Mouse (Mus musculus) frontal cortex, postnatal 25 days (tissue): Measurements from ENCODE around the gene Nrros.
"Not testable (repeated sequence)": the region's sequence is repeated elsewhere in the genome, so short reads cannot be mapped to it uniquely, and the experiment has no call there.

Experiments
- DNase-seq, 2 experiments: peaks; one replicate each; pipeline ENCODE4 v3.0.0; 2022; ENCODE audit warnings: low spot score in 2 of 2

Gene Nrros

GRCm38 (mm10) chr16:32114968-32115695, 50.3 kb downstream of the Nrros start:
- peak; percentile 78 to 85 for DNase-seq

- DNase-seq = no peak
Measured at GRCm38 (mm10) chr16:32114406-32114805, 51.0 kb downstream of the Nrros start.

GRCm38 (mm10) chr16:32113541-32114218, 51.7 kb downstream of the Nrros start:
- peak; percentile 26 to 33 for DNase-seq

GRCm38 (mm10) chr16:32110951-32111699, 54.3 kb downstream of the Nrros start:
- DNase-seq = no peak

GRCm38 (mm10) chr16:32108578-32108977, 56.8 kb downstream of the Nrros start:
- no peak for DNase-seq

GRCm38 (mm10) chr16:32108170-32108569, 57.2 kb downstream of the Nrros start:
- DNase-seq = no peak

- no peak for DNase-seq
Measured at GRCm38 (mm10) chr16:32107342-32108045, 57.9 kb downstream of the Nrros start.

GRCm38 (mm10) chr16:32105698-32106097, 59.7 kb downstream of the Nrros start:
- DNase-seq = no peak

GRCm38 (mm10) chr16:32102295-32102694, 63.1 kb downstream of the Nrros start:
- DNase-seq = no peak

GRCm38 (mm10) chr16:32099638-32100150, 65.7 kb downstream of the Nrros start, which contains the start of the genes Pigx and Cep19:
TSS of gene Pigx (minus strand) at chr16:32099740.
TSS of gene Cep19 (plus strand) at chr16:32099800.
- peak; percentile 75 to 84 for DNase-seq

- DNase-seq = no peak
Measured at GRCm38 (mm10) chr16:32098897-32099637, 66.3 kb downstream of the Nrros start.

GRCm38 (mm10) chr16:32097757-32098156, 67.6 kb downstream of the Nrros start:
- DNase-seq = not testable (repeated sequence)
